Mouse (Mus musculus) heart, adult 9 months (tissue): ENCODE measurements at regions not wholly inside any gene's neighbourhood (a gene's known extent, or its start where the extent isn't known, plus 50 kb on each side); places are given as distances from the start of the nearest gene placed in this dataset.

Experiments
- DNase-seq, 2 experiments: peaks; one replicate each; pipeline ENCODE4 v3.0.0; 2022; ENCODE audit warnings: low spot score in 2 of 2

GRCm38 (mm10) chr13:59393231-59393938 lies 191.6 kb downstream of the Agtpbp1 start:
- peak in 1 of 2 experiments; percentile 27 for DNase-seq

GRCm38 (mm10) chr13:59392828-59393227 lies 192.2 kb downstream of the Agtpbp1 start:
- DNase-seq = no peak

- no peak for DNase-seq
Observed at GRCm38 (mm10) chr13:59387627-59388325, 197.3 kb downstream of the Agtpbp1 start.

- no peak for DNase-seq
Observed at GRCm38 (mm10) chr13:59386935-59387540, 198.0 kb downstream of the Agtpbp1 start.

- no peak for DNase-seq
Observed at GRCm38 (mm10) chr13:59385824-59386223, 199.2 kb downstream of the Agtpbp1 start.

GRCm38 (mm10) chr13:59370141-59370816 lies 214.7 kb downstream of the Agtpbp1 start:
- peak; percentile 19 to 45 for DNase-seq

GRCm38 (mm10) chr13:59368550-59369449 lies 216.2 kb downstream of the Agtpbp1 start:
- DNase-seq = no peak

GRCm38 (mm10) chr13:59365460-59365859 lies 219.6 kb downstream of the Agtpbp1 start:
- peak; percentile 8 to 38 for DNase-seq

GRCm38 (mm10) chr13:59363428-59363827 lies 221.6 kb downstream of the Agtpbp1 start:
- no peak for DNase-seq

GRCm38 (mm10) chr13:59361323-59361722 lies 223.7 kb downstream of the Agtpbp1 start:
- DNase-seq = no peak

- no peak for DNase-seq
Observed at GRCm38 (mm10) chr13:59360026-59360425, 225.0 kb downstream of the Agtpbp1 start.

- no peak for DNase-seq
Observed at GRCm38 (mm10) chr13:59358421-59358820, 226.6 kb downstream of the Agtpbp1 start.

- no peak for DNase-seq
Observed at GRCm38 (mm10) chr13:59351461-59351860, 233.6 kb downstream of the Agtpbp1 start.

GRCm38 (mm10) chr13:59350613-59351150 lies 234.3 kb downstream of the Agtpbp1 start:
- no peak for DNase-seq

- DNase-seq = no peak
Observed at GRCm38 (mm10) chr13:59348510-59348909, 236.5 kb downstream of the Agtpbp1 start.

GRCm38 (mm10) chr13:59341871-59342270 lies 243.2 kb downstream of the Agtpbp1 start:
- DNase-seq = peak; percentile 35 to 41

- DNase-seq = no peak
Observed at GRCm38 (mm10) chr13:59338436-59338835, 246.6 kb downstream of the Agtpbp1 start.

- DNase-seq = no peak
Observed at GRCm38 (mm10) chr13:59323933-59324332, 261.1 kb downstream of the Agtpbp1 start.

- DNase-seq = no peak
Observed at GRCm38 (mm10) chr13:59323441-59323840, 261.6 kb downstream of the Agtpbp1 start.

GRCm38 (mm10) chr13:59320261-59320660 lies 264.8 kb downstream of the Agtpbp1 start:
- DNase-seq = no peak

- DNase-seq = no peak
Observed at GRCm38 (mm10) chr13:59317458-59318005, 267.5 kb downstream of the Agtpbp1 start.
